Mouse (Mus musculus) stomach, postnatal 0 days (tissue): ENCODE measurements at regions not wholly inside any gene's neighbourhood (a gene's known extent, or its start where the extent isn't known, plus 50 kb on each side); places are given as distances from the start of the nearest gene placed in this dataset.

Experiments used
- CTCF ChIP-seq: IDR thresholded peaks from 2 replicates; pipeline ENCODE4 v1.5.1; 2016; ENCODE audit warnings: antibody characterized with exemption, low read depth, mild to moderate bottlenecking, moderate library complexity
- EP300 ChIP-seq: optimal IDR thresholded peaks from 2 replicates; pipeline ENCODE3; 2016; ENCODE audit warnings: antibody characterized with exemption

DNA sequence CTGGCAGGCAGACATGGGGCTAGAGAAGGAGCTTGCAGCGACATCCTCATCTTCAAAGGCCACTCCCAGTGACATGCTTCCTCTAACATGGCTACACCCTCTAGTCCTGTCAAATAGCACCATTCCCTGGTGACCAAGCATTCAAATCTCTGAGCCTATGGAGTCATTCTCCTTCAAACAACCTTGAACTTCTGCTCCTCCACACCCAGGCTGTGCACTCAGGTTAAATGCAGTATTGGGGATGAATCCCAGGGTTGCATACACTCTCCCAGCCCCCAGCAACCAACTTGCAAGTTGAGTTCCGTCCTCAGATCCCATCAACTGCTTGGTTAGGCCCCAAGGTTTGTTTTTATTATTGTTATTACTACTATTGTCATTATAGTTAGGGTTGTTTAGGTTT is 178.2 kb upstream of the Jmjd1c start:
- TF ChIP-seq CTCF (no peak), EP300 (no peak)
